Mouse (Mus musculus): ENCODE measurements around the gene BC067074.
A peak's percentile ranks its signal among the peaks of the same experiment; 100 is the strongest.
"Not testable (repeated sequence)": the region's sequence is repeated elsewhere in the genome, so short reads cannot be mapped to it uniquely, and the experiment has no call there.

The BC067074 gene

DNA sequence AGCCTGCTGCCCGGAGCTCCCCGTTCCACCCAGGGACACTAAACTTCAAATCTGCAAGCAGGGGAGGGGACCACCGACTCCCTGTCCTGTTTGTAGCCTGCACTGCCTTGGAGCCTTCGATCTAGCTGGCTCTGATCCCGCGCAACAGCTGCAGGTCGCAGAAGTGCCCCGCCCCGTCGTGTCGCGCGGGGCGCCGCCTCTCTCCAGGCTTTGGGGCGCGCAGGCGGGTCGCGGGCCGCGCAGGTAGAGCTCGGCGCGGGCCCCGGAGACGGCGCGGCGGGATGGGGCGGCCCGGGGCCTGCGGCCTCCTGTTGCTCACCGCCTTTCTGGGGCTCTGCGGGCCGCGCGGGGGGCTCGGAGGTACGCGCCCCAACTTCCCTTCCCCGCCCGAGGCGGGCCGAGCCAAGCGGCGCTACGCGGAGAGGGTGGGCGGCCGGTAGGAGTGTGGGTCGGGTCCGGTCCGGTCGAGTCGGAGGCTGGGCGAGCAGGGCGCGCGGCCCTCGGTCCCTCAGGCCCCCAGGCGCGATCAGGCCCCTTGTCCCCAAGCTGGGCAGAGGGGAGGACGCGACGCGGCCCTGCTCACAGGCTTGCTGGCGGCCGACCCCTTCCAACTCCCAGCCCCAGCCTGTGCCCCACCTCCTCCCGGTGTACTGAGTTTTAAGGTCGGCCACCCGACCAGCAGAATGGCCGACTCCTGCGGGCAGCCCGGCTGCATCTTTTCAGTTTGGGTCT, at the start of gene BC067074:
BC067074 (plus strand) TSS at position 185 of the 732 bp plus-strand sequence.
- no peak for DNase-seq (ENCODE audit: low spot score)

DNA sequence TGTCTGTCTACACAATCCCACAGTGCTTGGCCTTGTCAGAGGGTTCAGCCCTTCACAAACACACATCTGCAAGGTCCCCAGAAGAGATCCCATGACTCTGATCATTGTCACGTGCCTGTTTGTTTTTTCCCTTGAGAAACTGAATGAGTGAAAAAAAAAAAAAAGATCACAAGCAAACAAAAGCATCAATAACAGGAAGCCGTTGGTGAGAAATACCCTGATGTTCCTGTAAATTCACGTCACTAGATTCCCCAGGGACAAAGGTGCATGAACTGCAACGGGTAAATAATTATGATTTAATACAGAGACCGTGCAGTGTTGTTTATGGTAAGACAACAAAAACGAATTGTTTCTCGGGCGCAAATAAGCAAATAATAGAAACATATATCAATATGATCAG, 47.9 kb upstream of the BC067074 start:
- no peak for DNase-seq (ENCODE audit: low spot score)

DNA sequence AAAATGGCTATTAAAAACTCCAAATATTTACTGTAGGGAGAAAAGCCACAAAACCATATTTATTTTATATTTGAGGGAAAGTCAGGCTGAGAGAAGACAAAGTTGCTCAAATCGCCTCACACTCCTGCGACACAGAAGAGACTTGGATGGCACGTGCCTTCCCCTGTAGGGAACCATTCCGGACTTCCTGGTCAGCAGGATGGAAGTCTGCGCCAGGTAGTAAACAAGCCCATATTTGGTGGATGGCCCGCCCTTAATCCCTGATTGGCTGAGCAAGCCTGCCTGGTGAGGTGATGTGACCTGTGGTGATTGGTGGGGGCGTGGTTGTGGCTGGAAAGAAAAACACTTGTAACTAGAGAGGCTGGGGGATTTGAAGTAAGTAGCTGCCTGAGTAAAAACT, 40.4 kb upstream of the BC067074 start:
- not testable (repeated sequence) for DNase-seq (ENCODE audit: low spot score)

DNA sequence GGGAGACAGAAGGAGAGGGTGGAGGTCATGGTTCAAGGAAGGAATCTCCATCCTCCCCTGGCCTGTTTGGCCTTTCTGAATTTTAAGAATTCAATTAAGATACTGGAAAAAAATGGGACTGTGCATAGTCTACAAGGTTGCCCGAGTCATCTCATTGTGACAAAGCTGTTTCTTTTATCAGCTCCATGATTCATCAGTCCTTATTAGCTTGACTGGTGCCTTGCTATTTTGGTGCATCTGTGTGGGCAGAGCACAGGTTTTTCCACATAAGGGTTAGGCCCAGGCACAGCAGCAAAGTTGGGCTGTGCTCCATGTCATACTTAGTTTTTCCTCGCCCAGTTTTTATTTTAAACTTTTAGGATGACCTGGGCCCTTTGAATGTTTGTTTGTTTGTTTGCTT, 36.2 kb upstream of the BC067074 start:
- no peak for DNase-seq (ENCODE audit: low spot score)

DNA sequence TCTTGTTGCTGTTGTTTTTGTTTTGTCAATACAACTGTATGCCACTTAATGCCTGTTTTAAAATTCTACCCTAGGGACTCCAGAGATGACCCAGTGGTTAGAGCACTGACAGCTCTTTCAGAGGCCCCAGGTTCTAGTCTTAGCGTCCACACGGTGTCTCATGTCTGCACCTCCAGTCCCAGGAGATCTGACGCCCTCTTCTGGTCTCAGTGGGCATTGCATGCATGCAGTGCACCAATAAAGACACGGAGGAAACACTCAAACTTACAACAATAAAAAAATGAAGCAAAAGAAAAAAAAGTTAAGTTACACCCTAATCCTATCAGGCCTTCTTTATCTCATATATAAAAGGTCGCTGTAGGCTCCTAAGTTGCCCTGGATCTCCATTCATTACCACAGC, 35.8 kb upstream of the BC067074 start:
- no peak for DNase-seq (ENCODE audit: low spot score)

DNA sequence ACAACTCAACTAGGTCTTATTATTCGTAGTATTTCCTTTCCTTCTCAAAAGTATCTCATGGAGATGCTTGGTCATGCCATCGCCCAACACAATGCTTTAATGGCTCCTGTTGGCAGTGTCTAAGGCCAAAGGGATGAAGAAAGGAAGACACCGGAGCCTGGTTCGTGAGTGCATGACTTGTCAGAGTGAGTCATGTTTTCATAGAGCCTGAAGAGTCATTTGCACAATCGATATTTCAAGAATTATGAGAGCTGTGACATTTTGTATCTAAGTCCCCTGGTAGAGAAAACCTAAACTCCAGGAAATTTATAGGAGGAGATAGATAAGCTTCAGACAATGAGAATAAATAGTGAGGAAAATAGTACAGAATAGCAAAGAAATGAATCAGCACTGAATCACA, 33.7 kb upstream of the BC067074 start:
- DNase-seq (ENCODE audit: low spot score) = no peak

DNA sequence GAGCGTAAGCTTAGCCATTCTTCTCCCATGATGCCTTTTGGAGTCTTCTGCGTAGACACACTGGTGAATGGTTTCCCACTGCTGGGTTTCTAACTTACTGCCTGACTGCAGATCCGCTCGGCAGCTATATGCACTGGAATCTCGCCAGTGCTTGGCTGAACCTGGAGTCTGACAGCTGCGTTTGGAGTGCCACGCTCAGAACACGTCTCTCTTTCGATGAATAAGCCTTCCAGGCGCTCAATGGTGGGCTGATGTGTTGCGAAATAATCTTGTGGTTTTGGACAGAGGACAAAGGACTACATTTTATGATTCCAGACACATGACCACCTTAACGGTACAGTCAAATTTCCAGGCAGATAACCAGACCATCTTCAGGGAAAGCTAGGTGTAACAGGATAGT, 30.1 kb upstream of the BC067074 start:
- no peak for DNase-seq (ENCODE audit: low spot score)

DNA sequence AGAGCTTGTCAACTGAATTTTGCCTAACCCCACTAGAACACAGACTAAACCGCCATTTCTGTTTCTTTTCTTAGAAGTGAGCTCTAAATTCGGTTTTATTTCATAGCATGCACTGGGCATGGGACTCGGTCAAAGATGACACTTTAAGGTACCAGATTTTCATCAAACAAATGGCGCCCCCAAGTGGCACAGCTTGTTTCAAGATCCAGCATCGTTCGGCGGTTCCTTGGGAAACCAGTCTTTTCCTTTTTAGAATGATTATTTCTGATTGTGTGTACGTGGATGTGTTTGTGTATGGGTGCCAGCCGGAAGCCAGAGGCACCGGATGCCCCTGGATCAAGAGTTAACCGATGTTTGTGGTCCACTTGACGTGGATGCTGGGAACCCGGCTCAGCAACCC, 27.7 kb upstream of the BC067074 start:
- DNase-seq (ENCODE audit: low spot score) = no peak

DNA sequence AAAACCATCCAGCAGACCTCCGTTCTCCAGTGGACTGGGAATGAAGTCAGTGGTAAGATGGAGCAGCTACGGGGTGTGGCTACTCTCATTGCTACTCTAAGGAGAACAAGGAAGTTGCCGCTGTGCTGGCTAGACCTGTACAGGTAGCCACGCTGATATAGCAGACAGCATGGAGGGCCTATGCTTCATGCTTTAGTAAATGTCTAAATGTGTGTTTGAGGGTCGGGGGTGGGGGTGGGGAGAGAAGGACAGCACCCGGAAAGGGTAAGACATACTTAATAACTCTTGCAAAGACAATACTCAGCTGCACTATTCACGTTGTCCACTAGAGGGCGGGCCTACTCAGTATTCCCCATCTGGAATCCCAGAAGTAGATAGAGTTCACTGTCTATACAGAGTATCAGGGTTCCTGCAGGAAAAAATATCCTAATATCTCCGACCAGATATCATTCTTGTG, 26.4 kb upstream of the BC067074 start:
- DNase-seq (ENCODE audit: low spot score) = peak; percentile 41

DNA sequence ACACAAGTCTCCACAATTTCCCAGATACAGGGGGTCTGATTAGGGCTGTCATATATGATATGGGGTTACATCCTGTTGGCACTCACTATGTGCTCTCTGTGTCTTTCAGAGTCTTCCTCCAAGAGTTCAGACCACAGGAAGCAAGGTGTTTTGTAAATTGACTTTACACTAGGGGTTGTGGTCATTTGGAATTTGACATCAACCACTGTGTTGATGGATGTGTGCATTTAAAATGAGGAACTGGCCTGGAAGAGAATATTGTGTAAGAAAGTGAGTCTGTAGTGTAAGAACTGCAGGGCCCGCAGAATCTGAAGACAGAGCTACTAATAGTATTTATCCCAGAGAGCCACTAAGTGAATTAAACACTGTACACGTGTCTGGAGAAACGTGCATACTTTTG, 25.8 kb upstream of the BC067074 start:
- DNase-seq (ENCODE audit: low spot score) = no peak

DNA sequence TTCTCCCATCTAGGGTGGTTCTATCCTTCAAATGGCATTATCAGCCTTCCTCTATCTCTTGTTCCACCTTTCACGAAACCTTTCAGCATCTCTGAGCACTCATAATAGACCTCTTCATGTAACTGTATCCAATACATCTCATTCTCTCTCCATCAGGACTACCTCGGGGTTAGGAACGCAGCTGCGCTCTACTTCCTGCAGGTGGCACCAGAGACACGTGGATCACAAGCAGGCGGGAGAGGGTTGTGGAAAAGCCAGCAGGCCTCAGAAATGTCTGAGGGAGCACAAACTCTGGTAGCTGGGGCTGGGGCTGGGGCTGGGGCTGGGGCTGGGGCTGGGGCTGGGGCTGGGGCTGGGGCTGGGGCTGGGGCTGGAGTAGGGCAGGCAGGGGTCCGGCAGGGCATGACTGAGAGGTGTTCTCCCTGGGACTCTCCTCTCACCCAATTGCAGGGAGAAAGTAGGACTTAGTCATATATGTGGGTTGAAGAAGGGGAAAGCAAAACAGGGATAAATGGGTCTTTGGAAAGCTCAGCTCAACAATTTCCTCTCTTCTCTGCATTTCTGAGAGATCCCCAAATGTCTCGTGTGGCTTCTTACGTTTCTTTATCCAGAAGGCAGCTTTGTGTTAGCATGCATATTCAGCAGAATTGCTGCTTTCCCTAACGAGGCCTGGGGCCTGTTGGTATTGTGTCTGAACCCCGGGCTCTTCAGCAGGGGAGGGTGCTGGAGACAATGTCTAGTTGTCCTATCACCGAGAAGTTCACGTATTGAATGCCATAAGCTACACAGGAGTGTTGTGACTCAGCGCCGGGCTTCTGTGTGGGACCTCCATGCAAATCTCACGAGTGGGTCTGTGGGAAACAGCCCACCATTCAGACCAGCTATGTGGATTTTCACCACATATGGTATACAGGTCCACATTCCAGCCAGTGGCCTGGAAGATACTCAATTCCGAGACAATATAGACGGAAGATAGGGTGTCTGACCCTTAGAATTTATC, 22.9 kb upstream of the BC067074 start:
- peak; percentile 61 for DNase-seq (ENCODE audit: low spot score)

DNA sequence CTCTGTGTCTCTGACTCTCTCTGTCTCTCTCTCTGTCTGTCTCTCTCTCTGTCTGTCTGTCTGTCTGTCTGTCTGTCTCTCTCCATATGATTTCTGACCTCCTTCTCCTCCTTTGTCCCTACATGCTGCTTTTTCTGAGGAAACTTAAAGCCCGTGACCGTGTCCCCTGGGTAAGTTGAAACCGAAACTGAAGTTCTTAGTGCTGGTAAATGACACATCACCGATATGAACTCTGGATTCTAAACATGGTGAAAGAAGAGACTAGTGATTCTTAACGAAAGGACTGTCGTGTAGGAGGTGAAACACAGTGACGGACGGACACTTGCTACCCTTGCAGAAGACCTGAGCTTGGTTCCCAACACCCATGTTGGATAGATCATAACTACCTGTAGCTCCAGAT, 21.8 kb upstream of the BC067074 start:
- DNase-seq (ENCODE audit: low spot score) = no peak

DNA sequence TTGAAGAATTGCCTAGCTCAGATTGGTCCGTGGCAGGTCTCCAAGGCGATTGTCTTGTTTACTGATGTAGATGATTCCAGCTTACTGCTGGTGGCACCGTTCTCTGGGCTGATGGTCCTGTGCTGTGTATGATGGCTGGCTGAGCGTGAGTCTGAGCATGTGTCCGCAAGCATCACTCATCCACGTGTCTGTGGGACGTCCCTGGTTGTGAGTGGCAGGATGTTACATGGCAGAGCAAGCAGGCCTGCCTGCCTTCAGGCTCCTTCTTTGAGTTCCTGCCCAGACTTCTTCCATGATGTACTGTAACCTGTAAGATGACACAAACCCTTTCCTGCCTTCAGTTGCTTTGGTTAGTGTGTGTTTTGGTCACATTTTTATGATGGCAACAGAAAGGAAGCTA, 5.8 kb upstream of the BC067074 start:
- DNase-seq (ENCODE audit: low spot score) = no peak

DNA sequence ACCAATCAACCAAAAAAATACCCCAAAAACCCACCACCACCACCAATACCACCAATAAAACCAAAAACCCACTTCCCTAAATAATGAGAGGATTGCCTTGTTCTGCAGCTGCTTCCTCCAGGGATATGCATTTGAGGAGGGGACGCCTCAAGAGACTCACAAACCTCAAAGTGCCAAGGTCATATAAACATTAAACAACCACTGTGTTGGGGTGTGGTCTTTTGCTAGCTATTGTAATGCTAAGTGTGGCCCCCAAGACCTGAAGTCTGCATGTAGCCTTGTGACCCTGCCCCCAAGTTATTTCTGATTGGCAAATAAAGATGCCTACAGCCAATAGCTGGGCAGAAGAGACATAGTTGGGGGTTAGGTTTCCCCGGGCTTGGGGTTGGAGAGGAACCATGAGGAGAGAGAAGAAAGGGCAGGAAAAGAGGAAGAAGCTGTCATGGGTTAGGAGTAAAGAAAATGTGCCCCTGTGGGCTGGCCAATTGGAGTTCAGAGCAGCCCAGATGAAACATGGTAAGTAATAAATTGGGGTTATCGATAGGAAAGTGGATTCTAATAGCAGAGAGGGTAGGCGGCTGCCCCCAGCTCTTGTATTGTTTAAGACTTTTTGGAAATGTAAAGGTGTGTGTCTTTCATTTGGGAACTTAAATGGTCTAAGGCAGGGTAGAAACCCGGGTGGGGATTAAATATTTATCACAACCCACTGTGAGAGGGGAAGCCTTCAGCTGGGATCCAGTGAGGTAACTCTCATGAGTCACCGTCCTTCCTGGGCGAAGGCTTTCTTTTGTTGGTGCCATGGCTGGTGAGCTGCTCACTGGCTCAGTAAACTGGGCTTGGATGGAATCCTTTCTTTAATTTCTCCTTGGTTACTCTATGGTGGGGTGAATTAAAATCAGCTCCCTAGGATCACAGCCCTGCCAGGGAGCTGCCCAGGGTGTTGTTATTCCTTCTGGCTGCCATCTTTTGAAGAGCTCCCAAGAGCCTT, 4.5 kb upstream of the BC067074 start:
- no peak for DNase-seq (ENCODE audit: low spot score)

DNA sequence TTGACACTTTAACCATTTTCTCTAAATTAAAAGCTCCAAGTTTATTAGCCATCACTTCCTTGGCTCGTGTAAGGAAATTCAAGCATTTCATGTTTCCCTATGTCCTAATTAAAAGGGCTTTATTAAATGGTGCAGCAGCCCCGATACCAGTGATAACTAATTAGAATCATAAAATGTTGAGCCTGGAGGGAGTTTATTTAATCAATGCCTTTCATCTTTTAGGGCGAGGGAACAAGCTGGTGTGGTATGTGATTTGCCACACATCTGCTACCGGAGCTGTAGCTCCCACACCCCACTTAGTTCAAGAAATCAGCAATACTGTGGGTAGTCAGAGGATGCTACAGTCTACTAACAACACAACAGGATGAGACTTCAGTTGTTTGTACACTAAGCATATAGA, 3.2 kb upstream of the BC067074 start:
- DNase-seq (ENCODE audit: low spot score) = no peak

DNA sequence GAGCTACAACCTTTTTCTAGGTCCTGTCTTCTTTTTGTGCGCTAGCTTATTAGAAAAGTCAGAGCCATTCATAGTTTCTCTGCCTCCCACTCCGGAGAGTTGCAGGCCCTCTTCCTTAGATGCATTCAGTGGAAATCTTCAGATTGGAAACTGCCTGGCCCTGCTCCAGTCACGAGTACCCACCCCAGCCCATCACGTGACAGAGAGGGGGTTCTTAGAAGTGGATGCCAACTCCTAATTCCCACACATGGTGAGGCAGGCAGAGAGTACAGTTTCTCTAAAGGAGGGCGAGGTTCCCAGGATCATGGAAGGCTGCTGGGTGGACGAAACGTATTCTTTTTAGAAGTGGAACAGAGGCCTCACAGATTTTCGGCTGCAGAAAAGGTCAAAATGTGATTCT, 958 bp upstream of the BC067074 start:
- DNase-seq (ENCODE audit: low spot score) = no peak

DNA sequence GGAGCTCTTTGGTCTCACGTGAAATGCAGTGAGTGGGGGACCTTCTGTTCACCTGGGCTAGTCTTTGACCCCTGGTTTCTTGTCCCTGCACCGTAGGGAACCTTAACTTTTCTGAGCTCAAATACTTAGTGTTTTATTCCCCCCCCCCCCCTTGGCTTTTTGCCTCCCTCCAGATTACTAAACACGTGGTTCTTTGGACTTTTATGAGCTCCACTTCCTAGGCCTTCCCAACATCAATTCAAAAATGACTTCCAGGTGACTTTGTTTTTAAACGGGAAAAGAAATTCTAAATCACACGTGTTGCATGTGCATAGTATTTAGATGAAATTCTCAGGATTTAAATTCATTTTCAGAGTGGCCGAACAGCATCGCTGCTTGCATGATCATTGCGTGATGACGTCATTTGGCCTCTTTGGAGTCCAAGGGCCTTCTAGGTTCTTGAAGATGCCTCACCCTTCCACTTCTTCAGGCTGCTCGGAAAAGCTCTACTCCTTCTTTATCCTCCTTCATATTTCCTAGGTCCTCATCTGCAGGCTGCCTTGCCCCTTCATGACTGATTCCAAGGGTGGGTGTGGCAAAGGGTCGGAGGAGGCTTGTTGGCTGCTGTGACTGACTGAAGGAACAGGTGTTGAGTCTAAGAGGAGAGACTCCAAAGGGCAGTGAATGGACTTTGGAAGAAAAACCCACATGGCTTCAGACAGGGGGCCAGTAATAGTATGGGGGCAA, 911 bp downstream of the BC067074 start:
- DNase-seq (ENCODE audit: low spot score) = no peak

DNA sequence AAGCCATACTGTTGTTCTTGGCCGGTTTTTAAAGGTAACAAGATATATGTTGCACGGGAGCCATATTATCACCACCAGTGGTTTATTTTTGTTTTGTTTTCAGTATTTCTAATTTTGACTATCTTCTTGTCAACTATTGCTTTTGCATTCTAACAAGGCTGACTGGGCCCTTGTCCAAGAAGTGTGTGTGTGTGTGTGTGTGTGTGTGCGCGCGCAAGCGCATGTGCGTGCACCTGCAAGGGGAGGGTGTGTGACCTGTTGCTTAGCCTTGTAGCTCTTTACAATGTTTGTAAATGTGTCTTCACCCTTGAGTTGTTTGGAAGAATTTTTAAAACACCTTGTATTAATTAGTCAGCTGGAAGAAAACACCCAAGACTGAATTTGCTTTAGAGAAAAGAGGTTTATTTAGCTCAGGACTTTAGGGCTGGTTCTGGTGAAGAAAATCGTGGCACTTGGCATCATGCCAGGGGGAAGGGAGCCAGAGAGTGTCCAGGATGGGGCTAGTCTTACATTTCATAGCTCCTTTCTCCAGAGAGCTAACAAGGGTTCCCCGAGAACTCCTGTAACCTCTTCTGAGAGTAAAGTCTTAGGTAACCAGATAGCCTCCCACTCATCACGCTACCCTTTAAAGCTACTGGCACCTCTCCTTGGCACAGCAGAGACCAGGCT, 3.0 kb downstream of the BC067074 start:
- no peak for DNase-seq (ENCODE audit: low spot score)

DNA sequence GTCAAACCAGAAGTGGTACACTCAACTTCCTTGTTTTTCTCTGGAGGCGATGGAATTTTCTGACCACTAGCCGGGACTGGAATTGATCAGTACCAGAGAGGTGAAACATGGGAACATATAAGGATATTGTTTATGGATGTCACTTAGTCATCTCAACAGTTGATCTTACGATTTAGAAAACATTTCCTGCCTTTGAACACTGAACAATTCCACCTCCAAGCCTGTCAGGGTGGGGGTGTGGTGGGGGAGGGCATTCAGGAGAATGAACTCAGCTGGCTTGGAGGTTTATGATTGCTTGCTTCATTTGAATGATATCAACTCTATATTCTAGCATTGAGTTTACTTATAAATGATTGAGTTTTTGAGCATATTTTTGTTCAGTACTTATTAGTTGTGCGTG, 13.6 kb downstream of the BC067074 start:
- DNase-seq (ENCODE audit: low spot score) = no peak

DNA sequence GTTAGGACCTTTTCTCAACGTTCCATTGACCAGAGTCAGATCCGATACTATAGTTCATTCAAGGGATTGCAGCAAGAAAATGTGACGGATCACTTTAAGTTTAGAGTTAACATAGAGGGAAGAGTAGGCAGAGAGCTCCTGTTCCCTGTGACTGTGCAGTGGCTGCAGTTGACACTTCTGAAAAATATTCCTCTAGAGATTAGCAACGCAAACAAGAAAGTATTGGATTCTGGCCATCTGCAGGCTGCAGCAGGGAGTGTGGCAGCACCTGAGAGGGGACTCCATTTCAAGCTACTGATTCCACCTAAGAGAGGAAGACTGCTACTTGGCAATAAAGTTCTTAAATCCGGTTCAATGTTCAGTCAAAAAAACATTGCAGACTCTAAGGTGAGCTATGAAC, 26.6 kb downstream of the BC067074 start:
- no peak for DNase-seq (ENCODE audit: low spot score)

DNA sequence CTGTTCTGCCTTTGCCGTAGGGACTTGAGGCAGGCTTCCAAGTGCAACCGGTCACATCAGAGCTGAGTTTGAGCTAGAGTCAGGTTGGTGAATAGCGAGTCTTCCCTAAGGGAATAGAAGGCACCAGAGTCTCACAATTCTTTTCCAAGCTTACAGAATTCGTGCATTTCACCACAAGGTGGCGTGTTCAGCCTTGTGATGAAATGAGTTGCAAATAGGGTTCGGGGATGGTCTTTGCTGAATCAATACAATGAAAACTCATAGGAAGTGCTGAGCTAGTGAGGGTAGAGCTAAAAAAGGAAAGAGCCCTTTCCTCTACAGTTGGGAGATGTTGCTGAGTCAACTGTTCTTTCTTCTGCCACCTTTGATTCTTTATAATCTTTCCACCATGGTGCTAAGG, 29.0 kb downstream of the BC067074 start:
- DNase-seq (ENCODE audit: low spot score) = peak; percentile 24
